Mouse (Mus musculus) cerebellum, postnatal 36 days (tissue): ENCODE measurements around the gene Cep72.
A peak's percentile ranks its signal among the peaks of the same experiment; 100 is the strongest.
"Not testable (repeated sequence)": the region's sequence is repeated elsewhere in the genome, so short reads cannot be mapped to it uniquely, and the experiment has no call there.

Experiments used
- DNase-seq, 2 experiments: peaks; one replicate each; pipeline ENCODE4 v3.0.0; 2021 to 2022; ENCODE audit warnings: mixed read lengths in 2 of 2

The Cep72 gene

DNA sequence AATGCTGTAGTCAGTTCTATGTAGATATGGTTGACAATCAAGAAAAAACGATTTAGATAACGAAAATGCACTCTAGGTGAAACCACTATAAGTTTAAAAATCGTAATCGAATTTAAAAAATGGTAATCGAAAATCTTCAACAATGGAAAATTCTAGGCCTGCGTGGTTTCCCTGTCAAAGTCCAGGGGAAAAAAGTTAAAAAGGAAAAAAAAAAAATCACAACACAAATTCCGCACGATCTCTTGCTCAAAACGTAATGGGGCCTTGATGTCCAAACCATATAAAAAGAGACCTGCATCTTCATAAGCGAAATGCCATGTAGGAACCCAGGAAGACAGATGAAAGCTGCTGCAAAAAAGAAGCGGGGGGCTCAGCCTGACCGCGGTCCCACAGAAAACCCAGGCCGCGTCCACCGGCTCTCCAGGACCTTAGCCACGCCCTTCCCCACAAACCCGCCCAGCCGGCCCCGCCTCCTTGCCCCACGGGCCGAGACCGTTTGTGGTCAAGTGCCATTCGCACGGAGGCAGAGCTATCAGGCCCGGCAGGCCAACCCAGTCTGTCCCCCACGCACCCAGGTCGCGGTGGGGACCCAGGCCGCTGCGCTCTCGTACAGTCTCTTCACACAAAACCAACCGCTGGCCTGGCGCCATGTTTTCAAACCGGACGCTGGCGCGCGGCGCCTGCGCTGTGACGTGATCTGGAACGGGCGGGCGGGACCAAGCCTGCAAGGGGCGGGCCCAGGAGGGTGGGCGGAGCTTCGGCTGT is at the start of gene Cep72:
Gene Cep72, minus strand, starts transcription at position 687 of the 765 bp plus-strand sequence.
- DNase-seq, result peak; percentile 85

- DNase-seq, result no peak
These were observed 45.3 kb upstream of the Cep72 start for GRCm38 (mm10) chr13:74107410-74107809.

DNA sequence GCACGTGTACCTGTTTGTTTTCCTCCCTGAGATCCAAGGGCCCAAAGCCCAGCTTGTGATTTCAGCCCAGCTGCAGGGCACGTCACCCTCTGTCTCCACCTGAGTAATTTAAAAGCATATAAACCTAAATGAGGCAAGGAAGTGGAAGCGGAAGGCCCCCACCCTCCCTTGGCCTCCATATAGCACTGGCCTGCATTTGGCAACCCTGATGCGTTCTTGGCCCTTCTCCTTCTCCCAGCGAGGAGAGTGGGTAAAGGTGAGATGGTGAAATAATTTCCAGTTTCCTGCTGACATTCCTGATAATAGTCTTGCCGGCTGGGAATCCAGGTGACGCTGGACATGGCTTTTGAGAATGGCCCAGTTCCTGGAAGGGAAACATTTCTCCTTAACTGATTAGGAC is 42.3 kb upstream of the Cep72 start:
- DNase-seq, result no peak

GRCm38 (mm10) chr13:74102831-74103582 is 40.9 kb upstream of the Cep72 start:
- DNase-seq, result peak; percentile 62 to 64

DNA sequence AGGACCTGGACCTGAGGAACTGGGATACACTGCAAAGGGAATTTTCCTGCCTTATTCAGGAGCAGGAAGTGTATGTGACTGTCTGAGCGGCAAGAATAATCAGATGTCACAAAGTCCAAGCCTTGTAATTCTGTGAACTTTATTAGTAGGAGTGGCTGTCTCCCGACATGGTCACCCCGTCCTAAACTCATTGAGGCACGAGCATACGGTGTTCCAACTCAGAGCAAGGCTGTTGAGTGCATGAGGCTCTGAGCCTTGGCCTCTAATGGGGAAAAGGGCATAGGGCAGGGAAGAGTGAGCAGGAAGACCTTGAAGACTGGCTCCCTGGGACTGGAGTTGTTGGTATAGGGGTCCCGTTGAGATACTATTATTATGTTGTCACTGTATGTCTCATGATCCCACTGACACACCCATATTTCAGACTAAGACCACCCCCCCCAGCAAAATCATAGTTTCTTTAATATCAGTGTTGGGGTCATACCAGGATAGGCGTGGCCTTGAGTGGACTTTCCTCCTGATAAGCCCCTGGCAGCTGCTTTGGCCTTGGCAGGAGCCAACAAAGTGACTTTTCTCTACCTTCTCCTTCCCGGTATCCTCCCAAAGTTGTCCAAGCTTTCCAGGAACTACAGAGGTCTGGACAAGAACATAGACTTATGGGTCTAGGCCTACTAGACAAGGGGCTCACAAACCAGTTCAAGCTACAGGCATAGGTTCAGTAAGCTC is 40.2 kb upstream of the Cep72 start:
- DNase-seq, result no peak

- no peak for DNase-seq
These were observed 36.8 kb upstream of the Cep72 start for GRCm38 (mm10) chr13:74098913-74099312.

DNA sequence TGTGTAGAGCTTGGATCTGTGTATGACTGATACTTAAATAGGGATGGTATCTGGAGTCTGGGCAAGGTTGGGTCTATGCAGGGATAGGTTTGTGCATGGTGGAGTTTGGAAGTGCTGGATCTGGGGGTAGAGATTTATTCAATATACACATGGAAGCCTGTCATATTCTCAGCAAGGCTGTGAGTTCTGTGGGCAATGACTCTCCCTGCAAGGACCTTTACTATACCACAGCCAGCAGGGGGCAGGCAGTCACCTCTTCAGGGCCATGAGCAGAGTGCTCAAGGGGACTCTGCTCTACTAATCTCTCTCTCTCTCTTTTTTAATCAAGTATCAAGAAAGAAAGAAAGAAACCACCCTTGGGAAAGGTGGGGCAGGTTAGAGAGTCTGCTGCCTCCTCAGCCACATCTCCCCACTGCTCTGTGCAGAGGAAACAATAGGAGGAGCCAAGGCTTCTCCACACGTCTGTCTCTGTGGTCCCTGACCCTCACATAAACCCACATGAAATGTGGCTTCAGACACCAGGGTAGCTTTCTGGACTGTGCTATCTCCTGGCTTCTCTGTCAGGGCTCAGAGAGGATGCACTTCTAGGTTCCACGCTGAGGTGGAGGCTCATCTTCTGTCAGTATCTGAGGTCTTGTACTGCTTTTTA is 34.7 kb upstream of the Cep72 start:
- peak; percentile 40 to 51 for DNase-seq

DNA sequence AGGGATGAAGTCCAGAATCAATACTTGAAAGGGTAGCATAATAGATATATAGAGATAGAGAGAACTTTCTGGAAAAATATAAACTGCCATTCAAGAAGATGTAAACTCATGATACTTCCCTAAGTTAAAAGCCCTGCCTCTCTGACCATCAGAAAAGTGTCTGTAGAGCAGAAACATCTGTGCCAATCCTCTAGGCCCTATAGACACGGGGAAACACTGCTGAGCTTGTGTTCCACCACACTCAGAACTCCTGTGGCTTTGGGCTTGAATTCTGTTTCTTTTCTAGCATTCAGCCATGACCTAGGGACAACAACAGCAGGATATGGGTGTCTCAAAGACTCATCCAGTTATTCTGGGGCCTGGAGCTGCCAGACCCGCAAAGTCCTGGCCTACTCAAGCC is 33.8 kb upstream of the Cep72 start:
- DNase-seq, result no peak

DNA sequence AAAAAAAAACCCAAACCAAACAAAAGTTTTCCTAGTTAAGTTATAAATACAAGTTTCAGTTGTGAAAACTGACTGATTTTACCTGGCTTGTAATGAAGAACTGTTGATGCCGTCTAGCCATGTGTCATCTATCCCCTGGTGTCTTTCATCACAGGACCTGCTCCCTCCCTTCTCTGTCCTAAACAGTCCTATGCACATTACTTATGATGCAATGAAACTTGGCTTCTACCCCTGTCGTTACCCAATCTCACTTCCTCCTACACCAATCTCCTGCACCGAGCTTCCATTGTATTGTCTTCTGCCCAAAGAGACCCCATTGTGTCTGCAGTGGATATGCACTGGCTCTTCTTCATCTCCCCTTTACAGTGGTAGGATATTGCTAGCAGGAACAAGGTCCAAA is 28.2 kb upstream of the Cep72 start:
- DNase-seq, result no peak

GRCm38 (mm10) chr13:74073369-74073768 is 11.3 kb upstream of the Cep72 start:
- no peak for DNase-seq

DNA sequence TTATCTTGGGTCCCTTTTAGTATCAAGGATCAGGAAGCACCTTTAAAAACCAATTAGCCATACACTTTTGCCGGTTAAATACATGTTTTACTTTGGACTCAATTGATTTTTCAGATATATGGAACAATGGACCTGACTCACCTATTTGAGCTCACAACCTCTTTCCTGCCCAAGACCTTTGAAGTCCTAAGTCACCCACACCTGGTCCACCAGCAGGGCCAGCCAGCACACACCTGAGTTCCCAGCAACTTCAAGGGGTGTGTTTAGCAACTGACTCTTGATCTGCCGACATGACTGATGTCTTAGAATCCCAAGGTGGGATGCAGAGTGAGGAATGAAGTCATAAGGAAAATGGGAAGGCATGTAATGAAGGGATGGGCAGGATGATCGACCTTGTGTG is 9.6 kb upstream of the Cep72 start:
- DNase-seq, result no peak

- DNase-seq, result not testable (repeated sequence)
These were observed 9.1 kb upstream of the Cep72 start for GRCm38 (mm10) chr13:74071244-74071643.

DNA sequence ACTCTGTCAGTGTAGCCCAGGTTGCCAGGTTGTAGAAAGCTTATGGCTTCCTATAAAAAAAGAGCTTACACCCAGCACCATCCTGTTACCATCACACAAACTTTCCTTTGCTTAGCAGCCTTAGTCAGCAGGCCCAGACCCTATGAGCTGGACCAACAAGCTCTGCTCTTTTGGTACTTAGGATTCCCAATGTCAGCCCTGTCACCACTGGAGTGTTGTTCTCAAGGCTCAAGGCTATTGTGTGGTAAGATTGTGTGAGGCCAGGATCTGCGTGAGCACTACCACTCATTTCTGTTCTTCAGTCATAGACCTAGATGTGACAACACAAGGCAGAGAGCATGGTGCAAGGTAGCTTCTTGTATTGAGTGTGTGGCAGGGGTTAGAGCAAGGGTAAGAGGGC is 4.5 kb upstream of the Cep72 start:
- DNase-seq, result no peak

DNA sequence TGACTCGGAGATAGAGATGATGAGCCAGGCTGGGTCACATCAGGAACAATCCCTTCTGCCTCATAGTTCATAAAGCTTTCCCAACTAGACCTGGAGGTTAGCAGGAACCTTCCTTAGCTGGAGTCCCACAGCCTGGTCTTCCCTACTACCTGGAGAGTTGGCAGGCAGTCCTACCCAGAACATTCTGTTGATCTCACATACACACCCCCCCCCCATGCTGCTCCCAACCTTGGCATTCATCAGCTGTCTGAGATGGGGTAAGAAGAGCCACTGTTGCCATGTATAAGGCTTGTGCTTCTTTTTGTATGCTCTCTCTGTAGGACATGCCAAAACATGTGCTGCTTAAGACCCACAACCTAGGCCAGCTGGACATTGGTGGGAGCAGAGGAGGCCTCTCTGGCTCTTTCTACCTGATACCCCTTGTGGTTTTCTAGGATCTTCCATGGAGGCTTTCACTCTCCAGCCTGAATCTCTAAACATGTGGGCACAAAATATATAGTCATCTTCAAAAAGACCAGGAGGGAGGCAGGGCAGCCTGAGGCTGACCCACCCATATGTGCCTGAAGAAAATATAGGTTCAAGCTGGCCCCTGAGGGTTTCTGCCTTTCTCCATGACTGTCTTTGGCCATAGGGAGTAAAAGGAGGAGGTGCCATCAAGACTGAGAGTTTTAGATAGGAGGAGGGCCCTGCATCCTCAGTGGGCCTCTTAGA is 1.4 kb upstream of the Cep72 start:
- DNase-seq, result no peak

- DNase-seq, result no peak
These were observed 454 bp upstream of the Cep72 start for GRCm38 (mm10) chr13:74062378-74063128.

- DNase-seq, result no peak
These were observed 4.0 kb downstream of the Cep72 start for GRCm38 (mm10) chr13:74058081-74058480.

DNA sequence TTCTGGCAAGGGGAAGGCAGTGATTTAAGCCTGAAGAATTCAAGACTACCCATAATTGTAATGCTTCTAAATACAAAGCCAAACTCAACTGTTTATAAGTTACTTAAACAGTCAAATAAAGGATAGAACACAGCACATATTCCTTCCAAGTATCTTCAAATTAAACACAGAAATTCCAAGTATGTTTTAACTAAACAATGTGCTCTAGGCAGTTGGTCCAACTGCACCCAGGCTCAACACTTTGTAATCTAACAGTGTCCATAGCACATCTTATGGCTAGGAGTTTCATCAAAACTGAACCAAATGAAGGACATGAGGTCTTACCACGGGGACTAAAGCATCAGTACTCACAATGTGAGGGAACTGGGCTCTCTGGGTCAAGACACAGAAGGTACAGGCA is 5.9 kb downstream of the Cep72 start:
- DNase-seq, result no peak

DNA sequence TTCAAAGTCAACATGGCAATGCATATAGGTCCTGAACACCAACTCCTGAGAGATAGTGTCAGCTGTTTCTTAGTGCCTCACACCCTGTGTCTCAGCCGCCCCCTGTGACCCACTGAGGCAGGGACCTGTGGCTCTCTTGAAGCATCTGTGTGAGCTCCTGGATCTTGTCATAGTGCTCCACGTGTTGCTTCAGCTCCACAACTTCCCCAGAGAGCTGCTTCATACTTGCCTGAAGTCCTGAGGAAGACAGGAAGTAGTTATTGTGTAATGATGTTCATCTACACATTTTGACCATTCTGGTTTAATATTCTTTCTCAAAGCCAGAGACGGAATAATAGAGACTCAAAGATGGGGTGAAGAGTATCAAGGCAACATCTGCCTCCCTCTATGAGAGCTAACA is 22.2 kb downstream of the Cep72 start:
- no peak for DNase-seq

DNA sequence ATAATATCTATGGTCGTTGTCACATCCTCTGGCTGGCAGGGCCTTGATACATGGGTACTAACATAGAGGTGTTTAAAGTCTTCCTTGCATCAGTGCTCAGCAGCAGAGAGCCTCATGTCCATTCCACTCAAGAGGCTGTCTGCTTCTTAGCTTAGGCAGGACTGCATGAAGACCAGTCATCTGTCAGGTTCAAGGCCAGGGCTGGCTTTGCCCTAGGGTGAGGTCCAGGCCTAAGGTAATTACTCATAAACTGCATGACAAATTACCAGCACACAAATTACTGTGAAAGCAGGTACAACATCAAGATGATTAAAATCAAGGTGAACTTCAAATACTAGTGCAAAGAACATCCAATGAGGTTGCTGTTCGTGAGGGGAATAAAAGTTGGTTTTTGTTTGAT is 26.3 kb downstream of the Cep72 start:
- no peak for DNase-seq

GRCm38 (mm10) chr13:74034756-74035155 is 27.3 kb downstream of the Cep72 start:
- DNase-seq, result no peak

GRCm38 (mm10) chr13:74031133-74031532 is 31.0 kb downstream of the Cep72 start:
- no peak for DNase-seq

GRCm38 (mm10) chr13:74030691-74031090 is 31.4 kb downstream of the Cep72 start:
- DNase-seq, result no peak
